Mouse (Mus musculus): Measurements from ENCODE around the gene Klhl5.

Gene Klhl5

DNA sequence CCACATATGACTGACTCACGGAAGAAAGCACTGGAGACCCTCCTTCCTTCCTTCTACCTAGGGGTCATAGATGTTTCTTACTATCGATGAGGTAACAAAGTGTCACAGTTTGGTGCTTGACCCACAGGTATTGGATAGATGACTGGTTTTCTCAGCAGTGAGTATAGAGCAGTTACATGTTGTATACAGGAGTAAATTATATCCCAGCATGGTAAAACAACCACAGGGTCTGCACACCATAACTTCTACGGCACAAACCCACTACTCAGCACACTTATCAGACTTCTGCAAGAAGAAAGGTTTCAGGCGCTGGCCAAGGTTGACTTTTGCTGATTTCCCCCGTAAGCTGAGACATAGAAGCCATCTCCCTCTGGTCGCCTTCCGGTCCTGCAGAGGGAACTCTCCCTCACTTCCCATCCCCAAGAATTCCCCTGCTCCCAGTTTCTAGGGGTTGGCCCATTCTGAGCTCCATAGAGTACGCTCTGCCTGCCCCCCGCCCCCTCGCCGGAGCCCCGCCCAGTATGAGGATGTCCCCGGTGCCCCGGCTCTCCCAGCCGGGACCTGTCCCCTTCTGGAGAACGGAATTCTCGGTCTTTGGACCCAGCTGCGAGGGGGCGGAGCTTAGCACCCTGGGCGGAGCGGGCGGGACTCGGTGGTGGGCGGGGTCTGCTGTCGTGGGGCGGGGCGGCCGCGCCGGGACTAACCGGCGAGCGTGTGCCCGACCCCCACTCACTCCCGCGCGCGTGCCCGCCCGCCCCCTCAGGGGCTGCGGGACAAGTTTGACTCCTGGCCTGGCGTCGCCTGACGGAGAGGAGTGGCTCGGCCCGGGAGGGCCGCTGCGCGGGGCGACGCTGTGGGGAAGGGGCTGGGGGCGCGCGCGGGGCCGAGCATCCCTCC lies at the start of gene Klhl5:
TSS of gene Klhl5 (plus strand) at position 664 of the 897 bp plus-strand sequence.
- DNase-seq = peak; percentile 89 to 91

DNA sequence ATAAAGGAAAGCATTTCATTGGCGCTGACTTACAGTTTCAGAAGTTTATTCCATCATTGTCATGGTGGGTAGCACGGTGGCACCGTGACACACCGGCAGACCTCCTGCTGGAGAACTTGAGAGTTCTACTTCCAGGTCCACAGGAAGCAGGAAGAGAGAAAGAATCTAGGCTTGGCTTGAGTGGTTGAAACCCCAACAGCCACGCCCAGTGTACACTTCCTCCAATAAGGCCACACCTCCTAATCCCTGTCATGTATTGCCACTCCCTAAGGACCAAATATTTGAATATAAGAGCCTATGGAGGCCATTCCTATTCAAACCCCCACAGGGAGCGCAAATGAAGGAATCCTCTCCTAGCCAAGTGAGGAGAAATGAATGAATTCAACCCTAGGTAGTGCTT lies 49.7 kb upstream of the Klhl5 start:
- no peak for DNase-seq

GRCm38 (mm10) chr5:65059806-65060205 lies 47.5 kb upstream of the Klhl5 start:
- no peak for DNase-seq

- no peak for DNase-seq
These were observed 45.1 kb upstream of the Klhl5 start for GRCm38 (mm10) chr5:65062236-65062635.

- DNase-seq = no peak
These were observed 44.1 kb upstream of the Klhl5 start for GRCm38 (mm10) chr5:65063266-65063665.

DNA sequence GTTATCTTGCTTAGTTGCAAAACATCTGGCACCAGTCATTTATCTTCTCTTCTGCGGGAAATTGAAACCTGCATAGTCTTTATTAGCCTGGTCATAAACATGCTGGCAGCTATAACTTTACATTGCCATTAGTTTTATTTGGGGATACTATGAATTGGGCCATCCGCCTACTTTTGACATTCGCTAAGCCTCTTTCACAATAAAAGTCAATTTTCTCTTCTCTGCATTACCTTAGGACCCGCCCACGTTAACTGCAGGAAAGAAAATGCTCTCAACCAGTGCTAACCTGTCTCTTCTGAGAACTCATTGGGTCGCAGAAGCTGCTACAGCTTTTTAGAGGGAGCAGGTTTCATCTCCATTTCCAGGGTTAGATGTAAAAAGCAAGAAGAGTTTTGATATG lies 39.2 kb upstream of the Klhl5 start:
- no peak for DNase-seq

GRCm38 (mm10) chr5:65069872-65070271 lies 37.5 kb upstream of the Klhl5 start:
- no peak for DNase-seq

- no peak for DNase-seq
These were observed 35.6 kb upstream of the Klhl5 start for GRCm38 (mm10) chr5:65071689-65072118.

- no peak for DNase-seq
These were observed 34.1 kb upstream of the Klhl5 start for GRCm38 (mm10) chr5:65073247-65073646.

DNA sequence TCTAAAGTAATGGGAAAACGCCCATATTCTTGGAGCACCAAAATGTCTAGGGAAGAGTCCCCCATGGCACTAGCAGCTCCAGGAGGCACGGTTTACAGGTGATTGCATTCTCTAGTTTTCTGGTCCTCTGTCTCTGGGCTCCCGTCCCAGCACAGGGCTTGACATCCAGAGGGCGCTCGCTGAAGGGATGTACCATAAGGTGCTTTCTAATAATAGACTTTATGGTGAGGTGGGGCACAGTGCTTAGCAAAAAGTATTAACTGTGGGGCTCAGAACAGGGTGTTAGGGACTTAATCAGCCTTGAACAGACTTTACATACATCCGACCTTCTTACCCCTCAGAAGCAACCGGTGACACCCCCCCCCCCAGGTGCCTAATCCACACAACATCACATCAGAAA lies 32.6 kb upstream of the Klhl5 start:
- DNase-seq = no peak

DNA sequence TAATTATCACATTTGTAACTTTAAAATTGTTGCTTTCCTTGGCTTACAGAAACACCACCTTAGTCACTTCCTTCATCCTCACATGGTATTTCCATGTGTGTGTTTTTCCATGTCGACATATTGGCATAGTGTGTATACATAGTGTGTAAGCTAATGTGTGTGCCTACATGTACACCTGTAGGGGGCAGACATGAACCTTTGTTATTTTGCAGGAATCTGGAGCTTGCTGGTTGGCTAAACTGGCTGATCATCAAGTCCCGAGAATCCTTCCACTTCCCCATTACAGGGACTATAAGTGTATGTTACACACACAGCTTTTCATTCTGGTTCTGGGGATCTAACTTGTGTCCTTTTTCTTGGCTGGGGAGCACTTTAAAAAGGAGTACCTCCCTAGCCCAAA lies 31.3 kb upstream of the Klhl5 start:
- DNase-seq = peak in 1 of 2 experiments; percentile 47

GRCm38 (mm10) chr5:65076748-65077147 lies 30.6 kb upstream of the Klhl5 start:
- no peak for DNase-seq

GRCm38 (mm10) chr5:65078081-65078480 lies 29.3 kb upstream of the Klhl5 start:
- DNase-seq = no peak

GRCm38 (mm10) chr5:65079881-65080280 lies 27.5 kb upstream of the Klhl5 start:
- DNase-seq = no peak

DNA sequence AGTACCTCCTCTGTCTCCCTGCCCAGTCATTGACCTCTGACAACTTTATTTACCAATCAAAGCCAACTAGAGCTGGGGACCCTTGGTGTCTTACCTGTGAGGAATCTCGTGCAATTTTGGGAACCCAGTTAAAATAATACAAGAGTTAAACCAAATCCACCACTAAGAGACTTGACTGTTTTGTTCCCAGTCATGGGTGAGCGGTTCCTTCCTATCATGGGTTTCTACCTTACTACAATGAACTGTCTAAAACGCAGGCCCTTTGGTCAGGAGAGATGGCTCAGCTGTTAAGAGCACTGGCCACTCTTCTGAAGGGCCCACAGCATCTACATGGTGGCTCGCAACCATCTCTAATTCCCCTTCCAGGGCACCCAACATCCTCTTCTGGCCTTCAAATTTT lies 25.5 kb upstream of the Klhl5 start:
- DNase-seq = no peak

DNA sequence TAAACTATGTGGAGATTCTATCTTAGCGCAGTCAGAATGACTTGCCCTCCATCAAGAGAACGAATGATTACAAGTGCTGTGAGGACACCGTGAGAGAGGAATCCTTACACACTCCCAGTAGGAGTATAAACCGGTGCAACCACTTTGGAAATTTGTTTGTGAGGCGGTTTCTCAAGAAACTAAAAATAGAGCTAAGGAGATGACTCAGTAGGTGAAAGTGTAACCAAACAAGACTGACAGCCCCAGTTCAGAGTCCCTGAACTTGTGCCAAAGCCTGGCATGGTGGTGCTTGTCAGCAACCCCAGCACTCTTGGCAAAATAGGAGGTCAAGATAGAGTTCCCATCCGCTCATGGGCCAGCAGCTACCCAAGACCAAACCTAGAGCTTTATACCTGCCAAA lies 20.8 kb upstream of the Klhl5 start:
- peak; percentile 77 to 87 for DNase-seq

- DNase-seq = no peak
These were observed 17.6 kb upstream of the Klhl5 start for GRCm38 (mm10) chr5:65089707-65090106.

DNA sequence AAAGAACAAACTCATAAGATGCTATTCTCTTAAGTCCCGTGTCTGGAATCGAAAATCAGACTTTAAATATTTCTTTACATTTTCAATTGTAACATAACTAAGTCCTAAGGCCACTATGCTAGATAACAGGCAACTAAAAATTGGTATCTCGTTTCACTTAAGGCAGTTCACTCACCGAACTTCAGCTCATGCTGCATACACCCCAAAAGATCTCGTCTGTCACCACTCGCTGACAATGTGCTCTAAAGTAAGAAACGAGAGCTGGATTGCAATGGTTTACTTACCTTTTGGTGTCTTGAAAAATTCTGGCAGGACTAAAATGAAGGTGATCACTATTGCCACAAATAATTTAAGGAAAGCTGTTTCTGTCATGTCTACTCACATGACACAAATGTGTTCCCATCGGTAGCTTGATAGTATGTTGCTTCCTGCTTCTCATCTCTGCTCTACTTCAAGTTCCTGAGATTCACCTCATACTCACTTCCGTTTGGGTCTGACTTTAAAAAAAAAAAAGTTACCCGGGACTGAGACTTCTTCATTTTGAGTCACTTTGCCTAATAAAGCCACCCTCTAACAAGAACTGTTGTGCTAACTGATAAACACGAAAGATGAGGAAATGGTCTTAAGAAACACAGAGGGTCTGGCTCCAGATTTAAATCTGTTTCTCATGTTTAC lies 16.0 kb upstream of the Klhl5 start:
- no peak for DNase-seq

- DNase-seq = no peak
These were observed 15.4 kb upstream of the Klhl5 start, which contains the start of gene Tmem156 for GRCm38 (mm10) chr5:65091921-65092320. Gene Tmem156, minus strand, starts transcription at chr5:65092132.

GRCm38 (mm10) chr5:65093769-65094168 lies 13.6 kb upstream of the Klhl5 start:
- no peak for DNase-seq

- DNase-seq = peak; percentile 36 to 64
These were observed 12.3 kb upstream of the Klhl5 start for GRCm38 (mm10) chr5:65094902-65095545.

DNA sequence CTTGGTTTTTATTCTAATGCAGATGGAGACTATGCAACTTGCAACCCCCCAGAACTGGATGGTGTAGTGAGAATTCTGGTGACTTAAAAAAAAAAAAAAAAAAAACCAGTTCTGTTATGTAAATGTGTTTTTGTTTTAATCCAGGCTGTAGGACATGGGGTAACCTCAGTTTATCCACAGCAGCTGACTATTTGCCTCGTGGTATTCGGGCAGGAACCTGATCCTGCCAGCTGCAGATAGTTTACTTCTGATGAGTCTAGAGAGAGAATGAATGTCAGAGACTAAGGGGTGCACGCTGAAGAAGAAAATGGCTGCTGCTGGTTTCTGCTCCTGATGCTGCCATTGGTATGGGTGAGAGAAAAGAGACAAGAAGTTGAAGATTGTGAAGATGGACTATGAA lies 11.3 kb upstream of the Klhl5 start:
- no peak for DNase-seq

- DNase-seq = no peak
These were observed 10.5 kb upstream of the Klhl5 start for GRCm38 (mm10) chr5:65096805-65097204.

DNA sequence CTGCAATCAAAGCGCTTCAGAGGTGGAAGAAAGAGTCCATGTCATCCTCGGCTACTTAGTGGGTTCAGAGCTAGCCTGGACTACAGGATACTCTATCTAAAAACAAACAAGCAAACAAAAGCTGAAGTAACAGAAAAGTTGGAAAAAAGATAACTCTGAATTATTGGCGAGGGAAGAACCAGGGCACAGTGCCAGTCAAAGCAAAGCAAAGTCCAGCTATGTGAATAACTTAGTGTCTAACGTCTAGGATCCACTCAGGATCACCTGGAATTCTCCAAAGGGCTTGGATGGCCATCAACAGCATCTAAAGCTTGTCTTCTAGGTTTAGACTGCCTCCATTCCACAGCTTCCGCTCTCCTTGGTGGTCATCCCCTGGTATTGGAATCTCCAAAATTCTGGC lies 9.9 kb upstream of the Klhl5 start:
- no peak for DNase-seq
